Comparison of ENCODE assay signal across 25 mouse cellular contexts in genomic region chr9:74384206-74384896, GRCm38 (mm10).
DNase-seq lines count a peak whose midpoint lies in the region; ATAC-seq lines count a peak whose summit lies in the region.
"Had no signal": no experiment of that assay in that cellular context is flagged by ENCODE, and none has a peak within 500 bp of the region (broad histone marks: within the 10 kb centered on the region; RNA-seq: fewer than 3 reads in every experiment).

No protein-coding gene starts in this region.

- H3K9ac ChIP-seq in hindbrain, embryonic 12.5 days: no peak overlapping the region
- H3K9ac ChIP-seq in hindbrain, embryonic 13.5 days: no peak overlapping the region
- no peak overlapping the region for H3K9ac ChIP-seq in midbrain, embryonic 12.5 days (replicated peaks)
- H3K9ac ChIP-seq: heart, embryonic 15.5 days; limb, embryonic 15.5 days; liver, embryonic 14.5 days; lung, embryonic 15.5 days; neural tube, embryonic 12.5 days had no signal

- no peaks in the 10 kb centered on the region for H3K9me3 ChIP-seq in hindbrain, embryonic 12.5 days (replicated peaks)
- no peaks in the 10 kb centered on the region for H3K9me3 ChIP-seq in hindbrain, embryonic 13.5 days
- H3K9me3 ChIP-seq in midbrain, embryonic 12.5 days: no peaks in the 10 kb centered on the region
- H3K9me3 ChIP-seq: embryonic facial prominence, embryonic 10.5 days; heart, embryonic 15.5 days; limb, embryonic 15.5 days; lung, embryonic 15.5 days; neural tube, embryonic 12.5 days had no signal

- peak; percentile 52; the same call in 1 of the 2 replicates for ATAC-seq in hindbrain, embryonic 12.5 days (ENCODE audit: low FRiP score)
- ATAC-seq in hindbrain, embryonic 13.5 days (ENCODE audit: low FRiP score): no peak
- ATAC-seq in midbrain, embryonic 12.5 days (ENCODE audit: low FRiP score, low read depth): peak; percentile 91
- ATAC-seq: activated CD4-positive, CD25-positive, alpha-beta regulatory T cell, adult 4 months had no signal

- intact Hi-C loops in gastrocnemius, postnatal 36 days (cut with DNase I): no loop called here

- no peak overlapping the region for H3K4me2 ChIP-seq in hindbrain, embryonic 12.5 days (replicated peaks)
- no peak overlapping the region for H3K4me2 ChIP-seq in hindbrain, embryonic 13.5 days
- H3K4me2 ChIP-seq in midbrain, embryonic 12.5 days (replicated peaks): no peak overlapping the region
- H3K4me2 ChIP-seq: heart, embryonic 15.5 days; limb, embryonic 15.5 days; lung, embryonic 15.5 days; neural tube, embryonic 12.5 days had no signal

- no peaks in the 10 kb centered on the region for H3K4me1 ChIP-seq in hindbrain, embryonic 12.5 days
- 0 out of 2 replicates have a peak, but pooled peaks cover 2% of the 10 kb centered on the region for H3K4me1 ChIP-seq in hindbrain, embryonic 13.5 days (replicated peaks)
- 0 out of 2 replicates have a peak, but pooled peaks cover 7% of the 10 kb centered on the region for H3K4me1 ChIP-seq in midbrain, embryonic 12.5 days
- H3K4me1 ChIP-seq: embryonic facial prominence, embryonic 10.5 days; heart, embryonic 15.5 days; limb, embryonic 15.5 days; lung, embryonic 15.5 days; neural tube, embryonic 12.5 days had no signal

- H3K27ac ChIP-seq in hindbrain, embryonic 12.5 days: no peak overlapping the region
- no peak overlapping the region for H3K27ac ChIP-seq in hindbrain, embryonic 13.5 days
- peak overlapping the region; percentile 52; the same call in 1 of the 2 replicates for H3K27ac ChIP-seq in midbrain, embryonic 12.5 days (replicated peaks)
- H3K27ac ChIP-seq: embryonic facial prominence, embryonic 10.5 days; heart, embryonic 15.5 days; left cerebral cortex, adult 2 months; limb, embryonic 15.5 days; liver, embryonic 14.5 days; lung, embryonic 15.5 days; neural tube, embryonic 12.5 days had no signal

- no peaks in the 10 kb centered on the region for H3K27me3 ChIP-seq in hindbrain, embryonic 12.5 days
- H3K27me3 ChIP-seq in hindbrain, embryonic 13.5 days: no peaks in the 10 kb centered on the region
- H3K27me3 ChIP-seq in midbrain, embryonic 12.5 days: no peaks in the 10 kb centered on the region
- H3K27me3 ChIP-seq: heart, embryonic 15.5 days; limb, embryonic 15.5 days; lung, embryonic 15.5 days; neural tube, embryonic 12.5 days had no signal

- WGBS in hindbrain, embryonic 12.5 days: 60% methylated on average over 8 of the region's 8 CpGs
- 56% methylated on average over 8 of the region's 8 CpGs for WGBS in hindbrain, embryonic 13.5 days
- WGBS in midbrain, embryonic 12.5 days: 25% methylated on average over 8 of the region's 8 CpGs

- DNase-seq in embryo, embryonic 11 days: peak; percentile 7
- no peak for DNase-seq in embryo, embryonic 10 days (ENCODE audit: low spot score)
- DNase-seq in retina, embryonic 14.5 days (ENCODE audit: low spot score): peak; percentile 37
- no peak for DNase-seq in lung, postnatal 4 days
- DNase-seq in gastrocnemius, postnatal 36 days: no peak
- DNase-seq: adrenal gland, postnatal 10 days; cerebellum, adult 9-10 months; gastrocnemius, postnatal 25 days; heart, postnatal 4 days; kidney, adult 2 months; kidney, postnatal 10 days; left cerebral cortex, postnatal 4 days; thymus, adult 18-20 months; thymus, postnatal 36 days had no signal

- no peaks in the 10 kb centered on the region for H3K36me3 ChIP-seq in hindbrain, embryonic 12.5 days
- no peaks in the 10 kb centered on the region for H3K36me3 ChIP-seq in hindbrain, embryonic 13.5 days
- no peaks in the 10 kb centered on the region for H3K36me3 ChIP-seq in midbrain, embryonic 12.5 days
- H3K36me3 ChIP-seq: embryonic facial prominence, embryonic 10.5 days; heart, embryonic 15.5 days; limb, embryonic 15.5 days; lung, embryonic 15.5 days; neural tube, embryonic 12.5 days had no signal

- H3K4me3 ChIP-seq in hindbrain, embryonic 12.5 days: no peak overlapping the region
- no peak overlapping the region for H3K4me3 ChIP-seq in hindbrain, embryonic 13.5 days
- no peak overlapping the region for H3K4me3 ChIP-seq in midbrain, embryonic 12.5 days
- H3K4me3 ChIP-seq: embryonic facial prominence, embryonic 10.5 days; heart, embryonic 15.5 days; left cerebral cortex, adult 2 months; limb, embryonic 15.5 days; lung, embryonic 15.5 days; neural tube, embryonic 12.5 days had no signal

Comparison
In these comparisons a context has a peak if more than half of its experiments do, and no peak if none do; other contexts are left out.
1. DNase-seq: peak in embryo, embryonic 11 days (single experiment) and retina, embryonic 14.5 days (single experiment); none in embryo, embryonic 10 days (single experiment), lung, postnatal 4 days (0 of 2) and gastrocnemius, postnatal 36 days (0 of 2).